Mouse (Mus musculus) intestine, embryonic 14.5 days (tissue): ENCODE measurements around the gene Cd200r2. TPM values are rescaled to one million over a fixed set of nuclear protein-coding genes. Genes with fewer than 3 reads are reported as not detected.

Source experiments
- ATAC-seq: fragments of 200-750 bp; cut with Nextera tagmentation; replicated peaks from 2 replicates; pipeline ENCODE4 v1.8.0; 2017; ENCODE audit warnings: low read depth, moderate number of reproducible peaks, moderate TSS enrichment, moderate library complexity; ENCODE audit not compliant: low FRiP score, low TSS enrichment
- DNase-seq: peaks from one replicate; pipeline ENCODE4 v3.0.0-alpha.2; 2018; ENCODE audit warnings: low spot score
- H3K27ac ChIP-seq: fragments of 300-500 bp; sonication (generic); 2 replicates; pipeline ENCODE4 v1.5.1; 2014; ENCODE audit warnings: low read depth, mild to moderate bottlenecking, control low read depth
- H3K27me3 ChIP-seq: fragments of 300-500 bp; sonication (generic); replicated peaks from 2 replicates; pipeline ENCODE4 v1.6.1; 2014; ENCODE audit warnings: low read length, control low read depth; ENCODE audit not compliant: control insufficient read depth, insufficient read depth
- H3K36me3 ChIP-seq: fragments of 300-500 bp; sonication (generic); 2 replicates; pipeline ENCODE4 v1.6.1; 2014; ENCODE audit warnings: low read length, control low read depth; ENCODE audit not compliant: control insufficient read depth, insufficient read depth
- H3K4me1 ChIP-seq: fragments of 300-500 bp; sonication (generic); replicated peaks from 2 replicates; pipeline ENCODE4 v1.6.1; 2014; ENCODE audit warnings: low read length, control low read depth, mixed read lengths; ENCODE audit not compliant: control insufficient read depth, insufficient read depth
- H3K4me2 ChIP-seq: fragments of 300-500 bp; sonication (generic); 2 replicates; pipeline ENCODE4 v1.6.1; 2014; ENCODE audit warnings: low read length
- H3K4me3 ChIP-seq: fragments of 300-500 bp; sonication (generic); 2 replicates; pipeline ENCODE4 v1.5.1; 2014; ENCODE audit warnings: low read depth, low read length, control low read depth, mixed read lengths
- H3K9ac ChIP-seq: fragments of 300-500 bp; sonication (generic); 2 replicates; pipeline ENCODE4 v1.6.1; 2014; ENCODE audit warnings: mild to moderate bottlenecking, low read length
- H3K9me3 ChIP-seq: fragments of 300-500 bp; sonication (generic); 2 replicates; pipeline ENCODE4 v1.6.1; 2016; ENCODE audit warnings: low read length, control low read depth; ENCODE audit not compliant: control insufficient read depth
- WGBS: fragments of 180-500 bp; shearing (Covaris S2); extraction: QIAGEN DNeasy Blood & Tissue Kit; methylation state at CpG from one replicate; pipeline ENCODE4 v1.1.7; 2014; 5-methylcytosine and 5-hydroxymethylcytosine counted together
- polyA plus RNA-seq: library from polyadenylated mRNA; unstranded; fragments of >200 nt; fragmentation: Nextera tagmentation; extraction: Ambion mirVana; gene quantifications from 2 replicates; pipeline ENCODE4 v1.2.1, GENCODE M21; 2014

Cd200r2 gene
- polyA plus RNA-seq, 1 experiment from 2014 or later, result not detected

DNA sequence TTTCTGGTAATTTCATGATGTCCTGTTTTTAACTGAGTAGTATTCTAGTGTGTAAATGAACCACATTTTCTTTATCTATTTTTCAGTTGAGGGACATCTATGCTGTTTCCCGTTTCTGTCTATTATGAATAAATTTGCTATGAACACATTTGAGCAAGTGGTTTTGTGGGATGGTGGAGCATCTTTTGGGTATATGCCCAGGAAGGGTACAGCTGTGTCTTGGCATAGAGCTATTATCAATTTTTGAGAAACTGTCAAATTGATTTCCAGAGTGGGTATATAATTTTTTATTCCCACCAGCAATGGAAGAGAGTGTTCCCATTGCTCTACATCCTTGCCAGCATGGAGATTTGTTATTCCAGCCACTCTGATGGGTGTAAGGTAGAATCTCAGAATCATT, 65.1 kb downstream of the Cd200r2 start:
- H3K9me3 ChIP-seq, result no peaks in the 10 kb centered on the region
- 91% methylated on average over 1 of the region's 1 CpGs for WGBS
- no peak overlapping the region for H3K4me3 ChIP-seq
- ATAC-seq, result no peak
- H3K9ac ChIP-seq, result no peak overlapping the region
- no peak overlapping the region for H3K27ac ChIP-seq
- no peak for DNase-seq
- H3K4me2 ChIP-seq, result no peak overlapping the region
- H3K27me3 ChIP-seq, result no peaks in the 10 kb centered on the region
- no peaks in the 10 kb centered on the region for H3K36me3 ChIP-seq
- H3K4me1 ChIP-seq, result no peaks in the 10 kb centered on the region

DNA sequence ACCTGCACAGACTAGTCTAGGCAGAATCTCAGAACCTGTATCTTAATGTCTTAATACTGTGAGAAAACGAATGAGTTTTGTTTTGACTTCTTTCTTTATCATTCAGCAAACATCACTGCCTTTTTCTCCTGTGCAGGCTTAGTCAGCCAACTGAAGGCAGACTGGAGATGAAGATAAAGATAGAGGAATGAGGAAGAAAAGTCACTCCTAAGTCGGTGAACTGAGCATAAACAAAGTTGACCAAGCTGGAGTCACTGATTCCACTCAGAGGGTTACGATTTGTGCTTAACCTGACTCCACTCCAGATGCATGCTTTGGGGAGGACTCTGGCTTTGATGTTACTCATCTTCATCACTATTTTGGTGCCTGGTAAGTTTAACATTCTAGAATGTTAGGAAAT, 76.6 kb downstream of the Cd200r2 start, which contains the start of gene Cd200r3:
Cd200r3 (plus strand) TSS at position 211 of the 400 bp plus-strand sequence.
- H3K9me3 ChIP-seq, result no peaks in the 10 kb centered on the region
- no peak within 1 kb of the TSS for H3K9ac ChIP-seq
- ATAC-seq, result no peak
- no peak within 1 kb of the TSS for H3K27ac ChIP-seq
- H3K4me2 ChIP-seq, result no peak within 1 kb of the TSS
- no peaks in the 10 kb centered on the region for H3K27me3 ChIP-seq
- 68% methylated on average over 3 of the region's 3 CpGs for WGBS
- no peaks in the 10 kb centered on the region for H3K36me3 ChIP-seq
- DNase-seq, result no peak
- H3K4me3 ChIP-seq, result no peak within 1 kb of the TSS
- no peaks in the 10 kb centered on the region for H3K4me1 ChIP-seq

DNA sequence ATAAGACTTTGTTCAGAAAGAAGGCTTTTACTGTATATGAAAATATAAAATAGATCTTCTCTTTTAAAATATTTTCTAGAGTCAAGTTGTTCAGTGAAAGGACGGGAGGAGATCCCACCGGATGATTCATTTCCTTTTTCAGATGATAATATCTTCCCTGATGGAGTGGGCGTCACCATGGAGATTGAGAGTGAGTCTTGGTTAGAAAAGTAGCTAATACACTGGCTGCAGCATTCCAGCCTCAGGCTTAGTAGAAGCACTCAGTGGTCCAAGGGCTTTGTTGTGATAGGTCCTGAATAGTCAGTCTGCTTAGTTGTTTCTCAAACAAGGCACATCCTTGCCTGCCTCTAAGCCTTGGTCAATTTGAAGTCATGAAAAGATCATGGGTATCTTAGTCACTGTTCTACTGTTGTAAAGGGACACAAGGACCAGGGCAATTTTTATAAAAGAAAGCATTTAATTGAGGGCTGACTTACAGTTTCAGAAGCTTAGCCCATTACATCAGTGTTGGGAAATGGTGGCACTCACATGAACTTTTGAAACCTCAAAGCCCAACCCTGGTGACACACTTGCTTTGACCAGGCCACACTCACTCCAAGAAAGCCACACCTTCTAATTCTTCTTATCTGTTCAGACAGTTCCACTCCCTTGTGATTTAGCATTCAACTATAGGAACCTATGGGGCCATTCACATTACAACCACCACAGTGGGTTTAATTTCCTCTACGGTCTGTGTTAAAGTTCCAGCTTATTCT, 84.6 kb downstream of the Cd200r2 start:
- H3K4me1 ChIP-seq, result no peaks in the 10 kb centered on the region
- H3K27me3 ChIP-seq, result no peaks in the 10 kb centered on the region
- no peak overlapping the region for H3K4me3 ChIP-seq
- no peak for DNase-seq
- H3K9me3 ChIP-seq, result no peaks in the 10 kb centered on the region
- WGBS, result 73% methylated on average over 4 of the region's 4 CpGs
- no peak for ATAC-seq
- no peak overlapping the region for H3K27ac ChIP-seq
- H3K36me3 ChIP-seq, result no peaks in the 10 kb centered on the region
- H3K9ac ChIP-seq, result no peak overlapping the region
- H3K4me2 ChIP-seq, result no peak overlapping the region

DNA sequence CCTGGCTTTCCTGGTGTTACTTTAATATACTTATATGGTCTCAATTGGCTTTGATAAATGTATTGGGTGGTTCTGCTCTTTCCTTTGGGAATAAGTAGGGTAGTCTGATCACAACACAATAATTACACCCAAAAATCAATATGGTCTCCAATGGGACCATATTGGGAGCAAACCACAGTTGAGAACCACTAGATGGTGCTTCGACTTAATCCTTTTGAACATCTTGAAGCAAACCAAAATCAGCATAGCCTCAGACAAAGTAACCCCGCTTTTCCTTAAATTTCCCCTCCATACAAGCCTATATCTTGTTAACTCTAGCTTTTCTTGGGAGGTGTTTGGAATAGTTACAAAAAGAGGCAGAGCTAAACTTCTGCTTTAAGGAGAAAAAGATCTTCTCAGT, 95.4 kb downstream of the Cd200r2 start:
- no peak overlapping the region for H3K4me2 ChIP-seq
- no peaks in the 10 kb centered on the region for H3K36me3 ChIP-seq
- ATAC-seq, result no peak
- no peak overlapping the region for H3K4me3 ChIP-seq
- H3K27ac ChIP-seq, result no peak overlapping the region
- H3K27me3 ChIP-seq, result no peaks in the 10 kb centered on the region
- WGBS, result 87% methylated on average over 2 of the region's 2 CpGs
- DNase-seq, result no peak
- no peaks in the 10 kb centered on the region for H3K9me3 ChIP-seq
- no peak overlapping the region for H3K9ac ChIP-seq
- 0 out of 2 replicates have a peak, but pooled peaks cover 5% of the 10 kb centered on the region for H3K4me1 ChIP-seq

DNA sequence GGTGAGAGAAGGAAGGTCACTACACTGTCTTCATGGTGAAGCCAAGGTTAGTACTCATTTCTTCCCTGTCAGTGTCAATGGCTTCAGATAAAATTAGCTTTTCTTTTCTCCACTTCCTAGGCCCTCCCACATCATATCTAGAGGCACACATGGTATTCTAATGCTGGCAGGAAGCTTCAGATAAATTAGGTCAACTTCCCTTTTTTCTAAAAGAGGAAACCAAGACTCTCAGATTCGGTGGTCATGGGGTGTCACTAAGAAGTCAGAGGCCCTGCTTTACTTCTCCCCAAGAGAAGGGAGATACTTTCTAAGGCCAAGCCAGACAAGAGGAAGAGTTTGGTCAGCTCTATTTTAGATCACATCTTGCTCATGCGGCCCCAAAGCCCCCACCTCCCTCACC, 95.9 kb downstream of the Cd200r2 start:
- ATAC-seq, result no peak
- Histone ChIP-seq H3K27me3 (no peaks in the 10 kb centered on the region), H3K4me1 (0 out of 2 replicates have a peak, but pooled peaks cover 5% of the 10 kb centered on the region), H3K4me3 (no peak overlapping the region), H3K4me2 (no peak overlapping the region), H3K27ac (no peak overlapping the region), H3K9ac (no peak overlapping the region), H3K36me3 (no peaks in the 10 kb centered on the region), H3K9me3 (no peaks in the 10 kb centered on the region)
- WGBS, result 71% methylated on average over 2 of the region's 2 CpGs
- DNase-seq, result no peak

DNA sequence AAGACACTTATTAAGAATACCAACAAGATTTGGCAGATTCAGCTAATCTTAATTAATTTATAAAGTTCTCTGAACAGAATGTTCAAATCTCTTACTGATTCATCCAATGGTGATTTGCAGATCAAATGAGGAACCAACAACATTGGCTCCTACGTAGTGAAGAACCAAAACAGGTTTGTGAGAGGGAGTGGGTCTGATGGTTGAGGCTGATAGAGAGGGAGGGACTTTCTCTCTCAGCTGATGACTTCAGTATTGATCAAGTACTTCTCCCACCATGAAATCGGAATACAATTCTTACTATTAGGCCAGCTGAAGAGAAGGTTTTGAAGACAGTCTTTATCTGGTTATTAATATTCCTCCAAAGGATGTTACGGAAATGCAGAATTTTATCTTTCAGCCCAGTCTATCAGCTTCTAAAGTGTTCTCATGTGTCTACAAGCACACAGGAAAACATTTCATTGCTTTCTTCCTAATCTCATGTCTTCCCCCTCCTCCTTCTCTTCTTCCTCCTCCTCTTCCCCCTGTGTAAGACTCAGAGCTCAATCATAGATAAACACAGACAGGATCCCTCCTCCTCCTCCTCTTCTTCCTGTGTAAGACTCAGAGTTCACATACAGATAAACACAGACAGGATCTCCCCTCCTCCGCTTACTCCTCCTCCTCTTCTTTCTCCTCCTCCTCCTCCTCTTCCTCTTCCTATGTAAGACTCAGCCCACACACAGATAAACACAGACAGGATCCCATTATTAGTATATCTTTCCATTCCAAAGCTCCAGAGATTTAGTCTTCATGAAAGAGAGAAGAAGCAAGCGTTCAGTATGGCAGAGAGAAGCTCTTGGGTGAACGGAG, 97.9 kb downstream of the Cd200r2 start:
- 77% methylated on average over 6 of the region's 6 CpGs for WGBS
- Histone ChIP-seq H3K9ac (no peak overlapping the region), H3K36me3 (no peaks in the 10 kb centered on the region), H3K4me3 (no peak overlapping the region), H3K9me3 (no peaks in the 10 kb centered on the region), H3K4me2 (no peak overlapping the region), H3K27ac (no peak overlapping the region), H3K4me1 (0 out of 2 replicates have a peak, but pooled peaks cover 5% of the 10 kb centered on the region), H3K27me3 (no peaks in the 10 kb centered on the region)
- no peak for ATAC-seq
- no peak for DNase-seq

DNA sequence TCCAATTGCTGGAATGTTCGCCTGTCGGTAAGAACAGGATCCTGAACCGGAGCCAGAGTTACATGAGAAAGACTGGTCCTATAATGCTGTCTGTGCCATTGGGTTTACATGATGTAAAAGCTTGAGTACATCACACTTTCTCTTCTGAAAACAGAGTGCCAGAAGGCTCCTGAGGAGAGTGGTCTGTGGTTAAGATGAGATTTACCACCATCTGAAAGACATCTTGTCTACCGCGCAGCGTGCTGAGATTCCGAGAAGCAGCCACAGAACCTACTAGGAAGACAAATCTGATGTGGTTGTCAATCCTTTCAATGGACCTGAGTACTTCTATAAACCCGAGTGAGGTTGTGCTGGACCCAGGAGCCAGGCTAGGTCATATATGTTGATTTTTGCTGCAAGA, 98.5 kb downstream of the Cd200r2 start:
- Histone ChIP-seq H3K4me1 (0 out of 2 replicates have a peak, but pooled peaks cover 5% of the 10 kb centered on the region), H3K27ac (no peak overlapping the region), H3K27me3 (no peaks in the 10 kb centered on the region), H3K9me3 (no peaks in the 10 kb centered on the region), H3K36me3 (no peaks in the 10 kb centered on the region), H3K9ac (no peak overlapping the region), H3K4me2 (no peak overlapping the region), H3K4me3 (no peak overlapping the region)
- ATAC-seq (no peak), DNase-seq (no peak)
- WGBS, result 83% methylated on average over 8 of the region's 8 CpGs
